Mouse (Mus musculus) cerebellum, postnatal 36 days (tissue): ENCODE measurements around the gene Chrng.

Source experiments
- DNase-seq, 2 experiments: peaks; one replicate each; pipeline ENCODE4 v3.0.0; 2021 to 2022; ENCODE audit warnings: mixed read lengths in 2 of 2

The Chrng gene

DNA sequence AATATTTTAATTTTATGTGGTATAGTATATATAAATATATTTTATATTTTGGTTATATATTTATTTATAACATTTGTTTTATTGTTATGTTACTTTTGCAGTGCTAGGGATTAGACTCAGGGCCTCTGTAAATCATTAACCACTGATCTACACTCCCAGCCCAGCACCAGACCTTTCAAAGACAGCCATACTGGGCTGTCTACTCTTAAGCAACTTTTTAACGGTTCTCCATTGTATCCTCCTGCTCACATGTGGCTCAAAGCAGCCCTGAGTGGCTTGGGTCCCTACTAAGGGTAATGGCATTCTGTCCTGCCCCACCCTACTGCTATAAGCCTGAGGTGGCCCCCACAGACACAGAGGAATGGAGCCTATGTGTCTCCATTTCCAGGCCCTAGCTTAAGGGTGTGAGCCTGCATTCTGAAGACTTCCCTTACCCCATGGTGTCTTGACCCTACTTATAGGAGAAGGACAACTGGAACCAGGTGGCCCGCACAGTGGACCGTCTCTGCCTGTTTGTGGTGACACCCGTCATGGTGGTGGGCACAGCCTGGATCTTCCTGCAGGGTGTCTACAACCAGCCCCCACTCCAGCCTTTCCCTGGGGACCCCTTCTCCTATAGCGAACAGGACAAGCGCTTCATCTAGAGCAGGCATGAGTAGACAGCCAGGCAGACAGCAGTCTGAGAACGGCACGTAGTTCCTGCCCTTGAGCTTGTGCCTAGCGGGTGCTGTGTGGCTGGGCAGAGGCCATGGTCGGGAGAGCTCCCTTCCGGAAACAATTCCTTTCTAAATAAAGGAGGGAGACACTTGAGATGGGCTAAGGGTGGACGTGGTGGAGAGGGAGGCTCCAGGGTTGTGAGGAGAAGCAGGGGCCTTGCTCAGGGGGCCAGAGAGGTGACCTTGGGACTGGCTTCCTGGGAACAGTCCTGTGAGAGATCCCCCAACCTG lies 6.1 kb upstream of the Chrng start:
- DNase-seq = no peak

- no peak for DNase-seq
These were observed 3.6 kb upstream of the Chrng start for GRCm38 (mm10) chr1:87200811-87201210.

DNA sequence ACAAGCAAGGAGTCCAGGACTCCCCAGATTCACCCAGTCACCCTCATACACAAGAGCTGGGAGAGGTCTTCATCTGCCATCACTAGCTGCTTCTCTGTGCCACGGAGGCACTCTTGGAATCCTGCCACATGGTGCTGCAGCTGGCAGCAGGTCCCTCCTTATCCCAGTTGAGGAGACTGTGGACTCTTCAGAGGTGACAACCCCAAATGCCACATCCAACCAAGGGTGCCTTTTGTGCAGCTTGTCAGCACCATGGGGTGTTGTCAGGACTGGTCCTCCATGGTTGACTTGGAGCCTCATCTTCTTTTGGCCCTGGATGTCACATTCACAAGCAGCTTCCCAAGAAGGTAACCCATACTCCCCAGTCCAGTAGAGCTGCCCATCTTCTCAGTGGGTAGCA lies 2.6 kb upstream of the Chrng start:
- no peak for DNase-seq

DNA sequence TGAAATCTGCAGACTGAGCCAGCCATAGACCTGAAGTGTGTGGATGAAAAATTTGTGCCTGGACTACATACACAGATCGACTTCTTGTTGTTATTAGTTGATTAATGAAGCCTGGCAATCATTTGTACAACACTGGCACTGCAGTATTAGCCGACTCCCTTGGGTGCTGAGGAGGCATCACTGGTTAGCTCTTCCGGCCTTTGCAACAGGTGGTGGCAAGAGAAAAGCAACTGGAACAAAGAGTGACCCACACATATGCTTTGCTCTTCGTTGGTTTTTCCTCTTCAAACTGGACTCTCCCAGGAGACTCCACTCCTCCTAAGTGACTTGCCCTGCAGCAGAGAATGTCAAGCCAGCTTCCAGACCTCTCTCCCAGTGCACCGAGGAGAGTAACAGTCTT lies 678 bp upstream of the Chrng start:
- no peak for DNase-seq

- no peak for DNase-seq
These were observed 581 bp downstream of the Chrng start for GRCm38 (mm10) chr1:87205038-87205437.

- DNase-seq = no peak
These were observed 1.0 kb downstream of the Chrng start for GRCm38 (mm10) chr1:87205502-87205901.

DNA sequence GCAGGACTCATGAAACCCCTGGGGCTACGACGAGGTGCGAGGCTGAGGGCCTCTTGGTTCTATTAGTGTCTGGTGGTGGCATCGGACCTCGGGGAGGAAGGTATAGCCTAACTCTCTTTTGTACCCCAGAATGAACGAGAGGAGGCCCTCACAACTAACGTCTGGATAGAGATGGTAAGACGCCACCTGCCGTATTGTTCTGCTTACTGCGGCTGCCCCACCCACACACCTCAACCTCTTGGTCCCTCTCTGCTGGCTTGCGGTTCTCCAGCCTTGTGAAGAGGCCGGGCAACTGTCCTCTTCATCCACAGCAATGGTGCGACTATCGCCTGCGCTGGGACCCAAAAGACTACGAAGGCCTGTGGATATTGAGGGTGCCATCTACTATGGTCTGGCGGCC lies 1.9 kb downstream of the Chrng start:
- DNase-seq = no peak

DNA sequence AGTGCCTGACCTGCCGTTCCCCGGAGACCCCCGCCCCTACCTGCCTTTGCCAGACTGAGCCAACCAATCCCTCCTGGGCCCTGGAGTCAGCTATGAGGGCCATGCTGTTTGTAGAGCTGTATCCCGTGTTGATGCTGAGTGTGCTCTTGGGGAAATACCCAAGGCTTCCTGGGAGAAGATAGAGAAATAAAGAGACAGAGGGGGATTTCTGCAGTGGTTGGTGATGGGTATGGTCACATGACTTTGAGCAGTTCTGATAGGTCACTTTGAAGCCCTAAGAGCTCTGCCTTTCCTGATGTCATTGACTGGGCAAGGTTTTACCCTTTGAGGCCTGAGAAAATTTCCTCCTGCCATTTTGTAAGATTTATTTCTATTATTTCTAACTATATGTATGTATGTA lies 7.0 kb downstream of the Chrng start:
- no peak for DNase-seq

GRCm38 (mm10) chr1:87213735-87214704 lies 9.6 kb downstream of the Chrng start, which contains the start of gene Eif4e2:
Gene Eif4e2 (plus strand): TSS chr1:87213914.
- DNase-seq = peak; percentile 90 to 94

- DNase-seq = no peak
These were observed 10.3 kb downstream of the Chrng start for GRCm38 (mm10) chr1:87214748-87215147.

DNA sequence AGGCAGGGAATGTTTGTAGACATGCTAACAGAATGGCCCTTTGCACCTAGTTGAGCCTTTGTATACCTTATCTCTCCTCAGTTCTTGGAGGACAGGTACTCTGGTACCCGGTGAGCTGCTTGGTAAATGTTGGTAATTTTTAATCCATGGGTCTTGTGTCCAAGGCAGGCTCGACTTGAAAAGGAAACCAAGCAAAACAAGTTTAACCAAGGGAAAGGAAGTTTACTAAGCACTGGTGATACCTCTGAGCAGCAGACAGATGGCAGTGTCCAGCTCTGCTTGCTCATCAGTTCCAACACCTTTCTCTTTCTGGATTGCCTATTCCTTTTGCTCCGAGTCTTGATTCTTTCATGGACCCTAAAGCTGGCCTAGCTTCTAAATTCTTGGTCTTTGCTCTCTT lies 13.5 kb downstream of the Chrng start:
- DNase-seq = peak in 1 of 2 experiments; percentile 10

- no peak for DNase-seq
These were observed 21.3 kb downstream of the Chrng start for GRCm38 (mm10) chr1:87225739-87226138.

- peak in 1 of 2 experiments; percentile 18 for DNase-seq
These were observed 22.1 kb downstream of the Chrng start for GRCm38 (mm10) chr1:87226409-87227159.

DNA sequence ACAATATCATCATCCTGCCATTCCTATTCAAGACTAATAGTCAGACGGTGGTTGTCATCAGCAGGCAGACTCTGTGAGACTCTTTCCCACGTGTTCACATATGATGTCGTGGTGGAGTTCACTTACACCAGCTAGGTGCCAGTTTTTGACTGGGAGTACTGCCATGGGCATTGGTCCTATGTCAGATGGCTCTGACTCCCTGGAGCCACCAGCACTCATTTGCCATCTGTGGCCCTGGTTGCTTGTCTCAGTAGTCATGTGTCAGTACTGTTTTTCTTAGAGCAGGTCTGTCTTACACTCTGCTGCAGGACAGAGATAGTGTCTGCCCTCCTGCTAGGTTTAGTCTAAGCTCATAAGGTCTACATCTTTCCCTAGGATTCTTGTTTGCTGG lies 22.7 kb downstream of the Chrng start:
- DNase-seq = peak; percentile 86 to 90

DNA sequence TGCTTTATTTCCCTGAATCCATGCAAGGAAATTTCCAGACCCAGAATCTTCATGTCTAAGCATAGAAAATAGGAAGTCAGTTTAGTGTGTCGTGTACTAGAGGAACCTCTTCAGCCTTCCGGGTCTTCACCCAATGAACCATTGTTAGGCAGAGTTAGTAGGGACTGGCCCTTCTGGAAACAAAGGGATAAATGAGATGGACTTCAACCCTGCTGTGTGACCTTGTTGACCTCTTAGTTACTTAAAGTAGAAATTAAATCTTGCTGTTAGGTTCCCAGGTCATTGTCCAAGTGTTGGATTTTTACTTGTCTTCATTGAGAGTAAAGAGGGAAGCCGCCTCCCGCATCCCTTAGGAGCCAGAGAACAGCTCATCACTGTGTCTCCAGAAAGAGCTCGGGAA lies 26.1 kb downstream of the Chrng start:
- no peak for DNase-seq

- DNase-seq = no peak
These were observed 27.7 kb downstream of the Chrng start for GRCm38 (mm10) chr1:87232197-87232596.

DNA sequence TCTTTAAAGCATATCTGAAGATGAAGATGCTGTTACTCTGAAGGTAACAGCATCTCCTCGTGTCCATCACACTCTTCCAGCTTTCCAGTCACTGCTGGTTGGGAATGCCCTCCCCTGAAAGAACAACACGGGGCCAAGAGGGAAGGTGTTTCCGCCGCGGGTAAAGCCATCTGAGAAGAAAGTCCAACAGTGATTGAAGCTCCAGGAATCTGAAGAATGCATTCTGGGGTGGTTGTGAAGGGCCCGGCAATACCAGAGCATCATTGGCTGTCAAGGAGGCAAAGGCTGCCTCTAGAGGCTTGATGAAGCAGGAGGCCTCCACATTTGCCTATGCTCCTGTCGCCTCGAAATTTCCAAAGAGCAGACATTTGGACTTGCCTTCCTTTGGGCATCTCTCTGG lies 34.6 kb downstream of the Chrng start:
- DNase-seq = no peak

DNA sequence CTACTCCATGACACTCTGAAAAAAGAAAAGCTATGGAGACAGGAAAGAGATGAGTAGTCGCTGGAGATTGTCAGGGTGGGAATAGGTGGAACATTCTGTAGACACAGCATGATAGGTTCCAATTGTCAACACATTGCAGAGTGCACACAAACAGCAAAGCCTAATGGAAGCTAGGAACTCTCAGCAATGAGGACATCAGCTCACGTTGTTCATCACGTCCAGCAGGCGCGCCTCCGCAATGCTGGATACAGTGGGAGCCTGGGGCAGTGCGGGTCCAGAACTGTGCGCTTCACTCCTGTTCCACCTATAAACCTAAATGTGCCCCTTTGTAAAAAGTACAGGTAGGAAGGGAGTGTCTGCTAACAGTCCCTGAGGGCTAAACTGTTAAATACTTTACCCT lies 38.6 kb downstream of the Chrng start:
- no peak for DNase-seq

- DNase-seq = no peak
These were observed 41.0 kb downstream of the Chrng start for GRCm38 (mm10) chr1:87245430-87245829.

- DNase-seq = peak; percentile 80 to 85
These were observed 41.7 kb downstream of the Chrng start for GRCm38 (mm10) chr1:87245929-87246815.

GRCm38 (mm10) chr1:87252040-87252609 lies 47.7 kb downstream of the Chrng start:
- no peak for DNase-seq
